Mouse (Mus musculus) heart, embryonic 12.5 days (tissue): ENCODE results near the gene Glis3. TPM values are rescaled to one million over a fixed set of nuclear protein-coding genes. Genes with fewer than 3 reads are reported as not detected.

Experiments used
- ATAC-seq: fragments of 200-750 bp; cut with Nextera tagmentation; 2 replicates; pipeline ENCODE4 v1.8.0; 2017; ENCODE audit warnings: moderate TSS enrichment, moderate library complexity; ENCODE audit not compliant: insufficient number of reproducible peaks, low FRiP score
- H3K27ac ChIP-seq: fragments of 300-500 bp; sonication (generic); 2 replicates; pipeline ENCODE4 v1.5.1; 2016; ENCODE audit warnings: mild to moderate bottlenecking, moderate library complexity; ENCODE audit not compliant: poor library complexity, severe bottlenecking
- H3K27me3 ChIP-seq: fragments of 300-500 bp; sonication (generic); replicated peaks from 2 replicates; pipeline ENCODE4 v1.6.1; 2016; ENCODE audit warnings: mild to moderate bottlenecking, moderate library complexity
- H3K36me3 ChIP-seq: fragments of 300-500 bp; sonication (generic); 2 replicates; pipeline ENCODE4 v1.6.1; 2016; ENCODE audit warnings: mild to moderate bottlenecking, moderate library complexity
- H3K4me1 ChIP-seq: fragments of 300-500 bp; sonication (generic); replicated peaks from 2 replicates; pipeline ENCODE4 v1.6.1; 2016; ENCODE audit warnings: mild to moderate bottlenecking
- H3K4me2 ChIP-seq: fragments of 300-500 bp; sonication (generic); 2 replicates; pipeline ENCODE4 v1.6.1; 2016; ENCODE audit warnings: mild to moderate bottlenecking, moderate library complexity
- H3K4me3 ChIP-seq: fragments of 300-500 bp; sonication (generic); 2 replicates; pipeline ENCODE4 v1.5.1; 2016; ENCODE audit warnings: mild to moderate bottlenecking
- H3K9ac ChIP-seq: fragments of 300-500 bp; sonication (generic); 2 replicates; pipeline ENCODE4 v1.6.1; 2016; ENCODE audit warnings: mild to moderate bottlenecking, moderate library complexity
- H3K9me3 ChIP-seq: fragments of 300-500 bp; sonication (generic); replicated peaks from 2 replicates; pipeline ENCODE4 v1.6.1; 2016; ENCODE audit warnings: mild to moderate bottlenecking, moderate library complexity
- WGBS: fragments of 180-500 bp; shearing (Covaris S2); methylation state at CpG from one replicate; pipeline ENCODE4 v1.1.7; 2016; 5-methylcytosine and 5-hydroxymethylcytosine counted together
- polyA plus RNA-seq: library from polyadenylated mRNA; unstranded; fragments of >200 nt; fragmentation: Nextera tagmentation; extraction: Ambion mirVana; gene quantifications from 2 replicates; pipeline ENCODE4 v1.2.1, GENCODE M21; 2016

The Glis3 gene
- polyA plus RNA-seq, 1 experiment from 2014 or later: 1.7 TPM

DNA sequence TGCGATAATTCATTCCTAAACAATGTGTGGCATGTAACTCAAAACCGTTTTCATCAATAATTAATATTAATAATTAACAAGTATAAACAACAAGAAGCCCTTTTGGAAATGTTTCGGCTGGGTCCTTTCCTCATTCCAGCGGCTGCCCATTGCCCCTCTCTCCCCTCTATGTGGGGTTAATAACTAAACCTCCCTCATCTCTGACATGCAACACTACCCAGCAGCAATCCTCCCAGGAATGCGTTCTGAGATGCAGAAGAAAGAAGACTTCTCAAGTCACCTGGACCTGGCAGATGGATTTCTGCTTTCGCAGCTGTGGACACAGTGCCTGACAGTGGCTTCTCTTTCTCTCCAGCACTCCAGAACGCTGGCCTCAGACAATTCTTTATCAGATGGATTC, 120.0 kb downstream of the Glis3 start:
- Histone ChIP-seq H3K9ac (no peak overlapping the region), H3K27me3 (no peaks in the 10 kb centered on the region), H3K36me3 (no peaks in the 10 kb centered on the region), H3K27ac (no peak overlapping the region), H3K4me2 (no peak overlapping the region), H3K4me1 (peaks cover 12% of the 10 kb centered on the region), H3K9me3 (no peaks in the 10 kb centered on the region), H3K4me3 (no peak overlapping the region)
- 55% methylated on average over 7 of the region's 7 CpGs for WGBS
- ATAC-seq: no peak

DNA sequence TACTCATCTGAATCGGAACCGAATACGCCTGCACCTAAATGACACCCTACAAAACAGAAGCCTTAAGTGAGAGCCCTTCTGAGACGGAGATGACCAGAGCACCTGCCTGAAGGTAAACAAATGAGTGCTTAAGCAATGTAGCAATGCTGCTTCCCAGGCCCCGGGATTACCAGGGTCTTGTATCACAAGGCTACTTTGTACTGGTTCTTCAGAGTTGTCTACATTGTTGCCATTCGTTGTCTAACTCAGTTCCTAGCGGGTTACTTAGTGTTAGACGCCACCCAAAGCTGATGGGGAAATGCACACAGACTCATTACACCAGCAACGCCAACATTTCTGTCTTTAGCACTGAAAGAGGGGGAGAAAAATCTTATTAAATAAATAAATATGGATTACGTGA, 120.5 kb downstream of the Glis3 start:
- Histone ChIP-seq H3K27ac (no peak overlapping the region), H3K9me3 (no peaks in the 10 kb centered on the region), H3K27me3 (no peaks in the 10 kb centered on the region), H3K9ac (no peak overlapping the region), H3K4me1 (peaks cover 12% of the 10 kb centered on the region), H3K4me3 (no peak overlapping the region), H3K4me2 (no peak overlapping the region), H3K36me3 (no peaks in the 10 kb centered on the region)
- WGBS: 77% methylated on average over 10 of the region's 10 CpGs
- no peak for ATAC-seq

- peaks cover 12% of the 10 kb centered on the region for H3K4me1 ChIP-seq
- no peaks in the 10 kb centered on the region for H3K36me3 ChIP-seq
- ATAC-seq: no peak
- H3K4me2 ChIP-seq: no peak overlapping the region
- H3K9ac ChIP-seq: no peak overlapping the region
- no peaks in the 10 kb centered on the region for H3K9me3 ChIP-seq
- H3K27ac ChIP-seq: no peak overlapping the region
- H3K4me3 ChIP-seq: no peak overlapping the region
- WGBS: 57% methylated on average over 8 of the region's 8 CpGs
- no peaks in the 10 kb centered on the region for H3K27me3 ChIP-seq
These were observed 121.2 kb downstream of the Glis3 start for GRCm38 (mm10) chr19:28558661-28559060.

- 38% methylated on average over 5 of the region's 5 CpGs for WGBS
- H3K27ac ChIP-seq: no peak overlapping the region
- H3K36me3 ChIP-seq: no peaks in the 10 kb centered on the region
- ATAC-seq: no peak
- no peak overlapping the region for H3K4me3 ChIP-seq
- H3K4me2 ChIP-seq: no peak overlapping the region
- H3K9ac ChIP-seq: no peak overlapping the region
- no peaks in the 10 kb centered on the region for H3K9me3 ChIP-seq
- H3K27me3 ChIP-seq: no peaks in the 10 kb centered on the region
- H3K4me1 ChIP-seq: peaks cover 12% of the 10 kb centered on the region
These were observed 122.1 kb downstream of the Glis3 start for GRCm38 (mm10) chr19:28557559-28558328.

GRCm38 (mm10) chr19:28555181-28555929, 124.5 kb downstream of the Glis3 start:
- Histone ChIP-seq H3K4me2 (no peak overlapping the region), H3K36me3 (no peaks in the 10 kb centered on the region), H3K9ac (no peak overlapping the region), H3K27me3 (no peaks in the 10 kb centered on the region), H3K4me1 (peaks cover 5% of the 10 kb centered on the region), H3K9me3 (no peaks in the 10 kb centered on the region), H3K27ac (no peak overlapping the region), H3K4me3 (no peak overlapping the region)
- WGBS: 77% methylated on average over 6 of the region's 6 CpGs
- ATAC-seq: no peak

DNA sequence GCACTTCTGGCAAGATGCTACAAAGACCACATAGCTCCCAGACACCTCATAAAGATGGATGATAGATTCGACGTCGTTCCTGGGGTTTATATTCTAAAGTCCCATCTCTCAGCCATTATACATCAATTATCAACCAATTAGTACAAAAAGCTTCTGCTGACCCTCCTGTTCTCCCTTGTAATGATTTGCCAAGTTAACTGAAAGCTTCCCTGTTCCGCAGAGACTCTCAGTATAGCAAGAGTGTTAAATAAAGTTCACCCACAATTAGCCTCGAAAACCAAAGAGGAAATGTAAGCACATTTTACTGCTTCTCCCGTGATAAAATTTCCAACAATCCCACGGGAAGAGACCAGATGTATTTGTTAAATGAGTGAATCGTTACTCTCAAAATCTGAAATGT, 129.3 kb downstream of the Glis3 start:
- Histone ChIP-seq H3K4me2 (no peak overlapping the region), H3K4me1 (peaks cover 5% of the 10 kb centered on the region; the same call in 1 of the 2 replicates), H3K27ac (no peak overlapping the region), H3K36me3 (no peaks in the 10 kb centered on the region), H3K4me3 (no peak overlapping the region), H3K27me3 (no peaks in the 10 kb centered on the region), H3K9ac (no peak overlapping the region), H3K9me3 (no peaks in the 10 kb centered on the region; the same call in 1 of the 2 replicates)
- no peak for ATAC-seq
- WGBS: 63% methylated on average over 8 of the region's 8 CpGs

- Histone ChIP-seq H3K36me3 (no peaks in the 10 kb centered on the region), H3K27ac (no peak overlapping the region), H3K4me2 (no peak overlapping the region), H3K9me3 (no peaks in the 10 kb centered on the region; the same call in 1 of the 2 replicates), H3K4me3 (no peak overlapping the region), H3K9ac (no peak overlapping the region), H3K27me3 (no peaks in the 10 kb centered on the region), H3K4me1 (peaks cover 5% of the 10 kb centered on the region; the same call in 1 of the 2 replicates)
- ATAC-seq: no peak
- WGBS: 90% methylated on average over 3 of the region's 3 CpGs
These were observed 132.9 kb downstream of the Glis3 start for GRCm38 (mm10) chr19:28546933-28547332.

GRCm38 (mm10) chr19:28545493-28545892, 134.4 kb downstream of the Glis3 start:
- no peak for ATAC-seq
- Histone ChIP-seq H3K36me3 (no peaks in the 10 kb centered on the region), H3K27ac (no peak overlapping the region), H3K27me3 (no peaks in the 10 kb centered on the region), H3K4me1 (peaks cover 5% of the 10 kb centered on the region; the same call in 1 of the 2 replicates), H3K4me3 (no peak overlapping the region), H3K9me3 (no peaks in the 10 kb centered on the region; the same call in 1 of the 2 replicates), H3K4me2 (no peak overlapping the region), H3K9ac (no peak overlapping the region)
- 47% methylated on average over 1 of the region's 1 CpGs for WGBS

GRCm38 (mm10) chr19:28538813-28539212, 141.1 kb downstream of the Glis3 start:
- no peak for ATAC-seq
- Histone ChIP-seq H3K9ac (no peak overlapping the region), H3K4me2 (no peak overlapping the region), H3K4me3 (no peak overlapping the region), H3K27me3 (no peaks in the 10 kb centered on the region), H3K36me3 (no peaks in the 10 kb centered on the region), H3K27ac (no peak overlapping the region), H3K4me1 (no peaks in the 10 kb centered on the region), H3K9me3 (no peaks in the 10 kb centered on the region)
- WGBS: 73% methylated on average over 9 of the region's 9 CpGs

- H3K9me3 ChIP-seq: no peaks in the 10 kb centered on the region
- H3K4me2 ChIP-seq: no peak overlapping the region
- H3K36me3 ChIP-seq: no peaks in the 10 kb centered on the region
- H3K9ac ChIP-seq: no peak overlapping the region
- no peaks in the 10 kb centered on the region for H3K27me3 ChIP-seq
- no peaks in the 10 kb centered on the region for H3K4me1 ChIP-seq
- no peak overlapping the region for H3K27ac ChIP-seq
- no peak overlapping the region for H3K4me3 ChIP-seq
- 88% methylated on average over 12 of the region's 12 CpGs for WGBS
- ATAC-seq: no peak
These were observed 144.9 kb downstream of the Glis3 start for GRCm38 (mm10) chr19:28534964-28535363.

GRCm38 (mm10) chr19:28533576-28533975, 146.3 kb downstream of the Glis3 start:
- Histone ChIP-seq H3K27ac (no peak overlapping the region), H3K4me1 (no peaks in the 10 kb centered on the region), H3K9me3 (no peaks in the 10 kb centered on the region), H3K36me3 (no peaks in the 10 kb centered on the region), H3K27me3 (no peaks in the 10 kb centered on the region), H3K4me3 (no peak overlapping the region), H3K9ac (no peak overlapping the region), H3K4me2 (no peak overlapping the region)
- WGBS: 61% methylated on average over 3 of the region's 3 CpGs
- ATAC-seq: no peak
